Mouse (Mus musculus) limb, embryonic 11.5 days (tissue): Measurements from ENCODE around the gene Dyrk4. TPM values are rescaled to one million over a fixed set of nuclear protein-coding genes. Genes with fewer than 3 reads are reported as not detected.

Experiments
- ATAC-seq: fragments of 200-750 bp; cut with Nextera tagmentation; 2 replicates; pipeline ENCODE4 v1.8.0; 2017; ENCODE audit warnings: low read depth; ENCODE audit not compliant: insufficient number of reproducible peaks, low FRiP score, low TSS enrichment
- DNase-seq: peaks from one replicate; pipeline ENCODE4 v3.0.0-alpha.2; 2015; ENCODE audit warnings: low spot score
- H3K27ac ChIP-seq: fragments of 300-500 bp; sonication (generic); replicated peaks from 2 replicates; pipeline ENCODE4 v1.5.1; 2014; ENCODE audit warnings: low read depth, mild to moderate bottlenecking, low read length
- H3K27me3 ChIP-seq: fragments of 300-500 bp; sonication (generic); 2 replicates; pipeline ENCODE4 v1.6.1; 2014; ENCODE audit warnings: mild to moderate bottlenecking, low read length, mixed read lengths; ENCODE audit not compliant: control insufficient read depth, insufficient read depth
- H3K36me3 ChIP-seq: fragments of 300-500 bp; sonication (generic); 2 replicates; pipeline ENCODE4 v1.6.1; 2014; ENCODE audit warnings: mild to moderate bottlenecking, low read length, moderate library complexity, mixed read lengths; ENCODE audit not compliant: control insufficient read depth, insufficient read depth
- H3K4me1 ChIP-seq: fragments of 300-500 bp; sonication (generic); 2 replicates; pipeline ENCODE4 v1.6.1; 2014; ENCODE audit warnings: low read length, mixed read lengths; ENCODE audit not compliant: control insufficient read depth, insufficient read depth
- H3K4me2 ChIP-seq: fragments of 300-500 bp; sonication (generic); 2 replicates; pipeline ENCODE4 v1.6.1; 2014; ENCODE audit warnings: low read depth, mild to moderate bottlenecking, moderate library complexity; ENCODE audit not compliant: severe bottlenecking
- H3K4me3 ChIP-seq: fragments of 300-500 bp; sonication (generic); 2 replicates; pipeline ENCODE4 v1.5.1; 2014; ENCODE audit warnings: low read depth, low read length
- H3K9ac ChIP-seq: fragments of 300-500 bp; sonication (generic); 2 replicates; pipeline ENCODE4 v1.6.1; 2014; ENCODE audit warnings: mild to moderate bottlenecking, low read length
- H3K9me3 ChIP-seq: fragments of 300-500 bp; sonication (generic); 2 replicates; pipeline ENCODE4 v1.6.1; 2016; ENCODE audit warnings: low read length; ENCODE audit not compliant: control insufficient read depth
- WGBS: fragments of 180-500 bp; shearing (Covaris S2); extraction: QIAGEN DNeasy Blood & Tissue Kit; methylation state at CpG from one replicate; pipeline ENCODE4 v1.1.7; 2014; 5-methylcytosine and 5-hydroxymethylcytosine counted together
- polyA plus RNA-seq: library from polyadenylated mRNA; unstranded; fragments of >200 nt; fragmentation: Nextera tagmentation; extraction: Ambion mirVana; gene quantifications from 2 replicates; pipeline ENCODE4 v1.2.1, GENCODE M21; 2014

The Dyrk4 gene
- not detected in 2 replicates for polyA plus RNA-seq

DNA sequence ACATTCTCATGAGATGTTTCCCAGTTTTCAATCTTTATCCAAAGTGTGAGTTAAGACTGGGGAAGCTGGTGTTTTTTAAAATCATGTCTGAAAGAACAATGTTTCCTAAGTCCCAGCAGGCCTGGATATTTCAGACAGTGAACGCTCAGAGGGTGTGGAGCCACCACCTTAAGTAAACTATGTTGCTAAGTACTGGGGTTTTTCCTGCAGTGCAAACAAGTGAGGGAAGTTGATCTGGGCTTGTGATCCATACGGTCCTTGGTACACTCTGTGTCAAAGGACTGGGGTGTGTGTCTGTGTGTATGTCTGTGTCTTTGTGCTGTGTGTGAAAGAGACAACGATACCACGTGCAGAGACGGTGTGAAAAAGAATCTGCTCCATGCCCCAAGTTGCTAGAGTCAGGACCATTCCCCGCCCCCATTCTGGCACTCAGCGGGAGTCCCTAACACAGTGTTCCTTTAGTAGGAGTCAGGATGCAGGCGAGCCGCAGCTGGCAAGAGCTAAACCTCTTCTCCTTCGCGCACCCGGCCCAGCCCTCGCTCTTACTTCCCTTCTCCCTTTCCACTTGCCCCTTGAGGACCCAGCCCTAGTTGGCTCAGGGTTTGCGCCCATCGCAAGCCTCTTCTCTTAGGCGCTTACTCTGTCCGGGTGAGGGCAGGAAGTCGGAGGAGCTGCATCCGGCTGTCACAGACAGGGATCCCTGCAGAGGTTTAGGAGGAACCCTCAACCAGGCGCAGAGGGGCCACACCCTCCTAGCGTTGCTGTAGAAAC lies at the start of gene Dyrk4:
Dyrk4 (minus strand) TSS at position 729 of the 771 bp plus-strand sequence.
- WGBS, result 12% methylated on average over 21 of the region's 21 CpGs
- H3K36me3 ChIP-seq, result peaks cover 12% of the 10 kb centered on the region; the same call in 1 of the 2 replicates
- H3K27me3 ChIP-seq, result no peaks in the 10 kb centered on the region
- no peak for ATAC-seq
- peak within 1 kb of the TSS; percentile 38 for H3K4me2 ChIP-seq
- peak within 1 kb of the TSS; percentile 22 for H3K9ac ChIP-seq
- no peak within 1 kb of the TSS for H3K27ac ChIP-seq
- H3K4me1 ChIP-seq, result 0 out of 2 replicates have a peak, but pooled peaks cover 2% of the 10 kb centered on the region
- peak; percentile 26 for DNase-seq
- H3K9me3 ChIP-seq, result no peaks in the 10 kb centered on the region
- no peak within 1 kb of the TSS for H3K4me3 ChIP-seq

DNA sequence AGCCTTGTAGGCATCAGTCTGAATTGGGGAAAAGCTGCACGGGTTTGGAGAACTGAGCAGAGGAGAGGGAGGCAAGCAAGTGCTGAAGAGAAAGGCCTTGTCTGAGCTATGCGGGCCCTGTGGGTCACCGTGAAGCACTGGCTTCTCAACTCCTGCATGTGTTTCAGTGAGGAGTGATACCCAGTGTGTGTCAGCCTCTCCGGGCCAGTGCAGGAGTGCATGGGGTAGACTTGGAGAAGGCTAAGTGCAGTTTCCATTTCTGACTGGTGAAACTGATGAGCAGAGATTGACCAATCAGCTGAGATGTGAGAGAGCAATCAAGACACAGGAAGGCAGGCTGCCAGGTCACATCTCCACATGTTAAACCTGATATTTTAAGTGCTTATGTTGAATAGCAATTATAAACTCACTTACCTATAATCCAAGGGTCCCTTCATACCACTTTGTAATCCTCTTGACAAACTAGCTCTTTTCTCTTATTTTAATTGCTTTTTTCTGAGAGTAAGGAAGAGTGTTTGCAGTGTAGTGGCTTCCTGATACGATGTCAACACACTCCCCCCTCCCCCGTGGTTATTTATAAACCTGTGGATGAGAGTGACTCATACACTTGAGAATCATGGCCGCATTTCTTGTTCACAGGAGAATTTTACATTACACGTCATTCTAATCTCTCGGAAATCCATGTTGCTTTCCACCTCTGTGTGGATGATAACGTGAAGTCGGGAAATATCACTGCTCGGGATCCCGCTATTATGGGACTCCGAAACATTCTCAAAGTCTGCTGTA lies 44.8 kb upstream of the Dyrk4 start:
- H3K36me3 ChIP-seq, result no peaks in the 10 kb centered on the region
- H3K9ac ChIP-seq, result no peak overlapping the region
- H3K27me3 ChIP-seq, result no peaks in the 10 kb centered on the region
- ATAC-seq (no peak), DNase-seq (no peak)
- no peaks in the 10 kb centered on the region for H3K9me3 ChIP-seq
- no peak overlapping the region for H3K27ac ChIP-seq
- 92% methylated on average over 14 of the region's 14 CpGs for WGBS
- no peak overlapping the region for H3K4me2 ChIP-seq
- no peak overlapping the region for H3K4me3 ChIP-seq
- H3K4me1 ChIP-seq, result no peaks in the 10 kb centered on the region

DNA sequence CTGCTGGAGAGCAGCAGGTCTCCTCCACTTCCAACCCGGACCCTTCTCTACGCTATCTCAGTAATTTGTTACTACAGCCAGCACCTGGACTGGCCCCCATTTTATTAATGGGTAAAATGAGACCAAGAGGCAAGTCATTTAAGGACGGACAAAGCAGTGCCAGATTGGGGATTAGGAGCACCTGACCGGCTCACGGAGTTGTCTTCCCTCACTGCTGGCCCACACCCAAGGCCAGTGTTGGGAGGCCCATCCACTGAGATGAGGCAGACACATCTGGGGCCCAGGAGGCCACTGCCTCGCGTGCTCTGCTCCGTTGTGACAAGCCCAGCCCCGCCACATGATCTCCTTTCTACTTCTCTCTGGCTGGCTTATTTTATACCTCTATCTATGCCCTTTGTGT lies 41.8 kb upstream of the Dyrk4 start:
- no peaks in the 10 kb centered on the region for H3K36me3 ChIP-seq
- DNase-seq (no peak), ATAC-seq (no peak)
- H3K4me1 ChIP-seq, result no peaks in the 10 kb centered on the region
- no peak overlapping the region for H3K9ac ChIP-seq
- H3K27ac ChIP-seq, result no peak overlapping the region
- H3K4me3 ChIP-seq, result no peak overlapping the region
- no peaks in the 10 kb centered on the region for H3K27me3 ChIP-seq
- no peaks in the 10 kb centered on the region for H3K9me3 ChIP-seq
- WGBS, result 83% methylated on average over 9 of the region's 9 CpGs
- no peak overlapping the region for H3K4me2 ChIP-seq

DNA sequence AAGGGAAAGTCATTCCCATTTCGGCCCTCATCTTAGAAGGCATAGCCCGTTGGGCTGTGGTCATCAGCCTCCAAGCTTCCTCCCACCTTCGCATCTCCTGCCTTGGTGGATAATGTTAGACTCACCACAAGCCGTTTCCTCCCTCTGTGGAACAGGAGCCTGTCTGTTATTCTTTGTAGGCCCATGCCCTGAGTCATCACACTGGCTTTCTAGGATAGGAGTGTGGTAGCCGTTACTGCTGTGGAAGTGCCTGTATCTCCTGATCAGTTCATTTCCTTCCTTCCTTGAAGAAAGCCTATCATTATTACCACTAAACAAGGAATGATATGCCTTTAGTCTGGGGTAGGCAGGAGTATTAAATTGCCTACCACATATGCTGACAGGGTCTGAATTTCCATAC lies 41.1 kb upstream of the Dyrk4 start:
- no peak overlapping the region for H3K9ac ChIP-seq
- DNase-seq (no peak), ATAC-seq (no peak)
- no peaks in the 10 kb centered on the region for H3K9me3 ChIP-seq
- H3K4me1 ChIP-seq, result no peaks in the 10 kb centered on the region
- no peaks in the 10 kb centered on the region for H3K27me3 ChIP-seq
- H3K4me3 ChIP-seq, result no peak overlapping the region
- H3K27ac ChIP-seq, result no peak overlapping the region
- WGBS, result 89% methylated on average over 5 of the region's 5 CpGs
- H3K4me2 ChIP-seq, result no peak overlapping the region
- no peaks in the 10 kb centered on the region for H3K36me3 ChIP-seq

DNA sequence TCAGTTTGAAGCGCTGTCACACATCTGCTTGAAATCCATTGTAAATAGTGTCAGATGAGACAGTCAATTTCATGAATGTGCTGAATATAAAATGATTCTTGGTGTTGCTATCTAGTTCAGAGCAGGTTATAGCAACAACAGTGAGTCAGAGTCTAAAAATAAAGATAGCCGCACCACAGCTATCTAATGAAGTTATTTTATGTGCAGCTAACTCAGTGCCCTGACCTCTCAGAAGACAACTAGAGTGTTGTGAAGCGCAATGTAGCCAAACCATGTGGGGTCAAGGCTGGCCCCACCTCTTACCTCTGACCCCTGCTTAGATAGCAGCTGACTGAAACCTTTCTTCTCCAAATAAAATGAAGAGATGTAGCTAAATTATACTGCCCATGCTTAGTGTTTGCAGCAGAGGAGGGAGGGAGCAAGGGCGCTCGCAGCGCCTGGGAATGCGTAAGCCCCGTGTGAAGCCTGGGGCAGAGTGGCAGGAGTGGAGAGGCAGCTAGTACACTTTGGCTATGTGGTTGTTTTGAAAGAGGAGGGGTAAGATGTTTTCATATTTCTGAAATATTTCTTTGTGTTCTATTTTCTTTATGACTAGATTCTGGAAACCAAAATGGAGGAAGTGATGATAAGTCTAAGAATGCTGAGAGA lies 39.9 kb upstream of the Dyrk4 start:
- H3K27me3 ChIP-seq, result no peaks in the 10 kb centered on the region
- H3K4me1 ChIP-seq, result no peaks in the 10 kb centered on the region
- 87% methylated on average over 8 of the region's 8 CpGs for WGBS
- no peak overlapping the region for H3K27ac ChIP-seq
- H3K9ac ChIP-seq, result no peak overlapping the region
- no peaks in the 10 kb centered on the region for H3K36me3 ChIP-seq
- DNase-seq, result no peak
- no peak overlapping the region for H3K4me2 ChIP-seq
- ATAC-seq, result no peak
- no peaks in the 10 kb centered on the region for H3K9me3 ChIP-seq
- H3K4me3 ChIP-seq, result no peak overlapping the region

DNA sequence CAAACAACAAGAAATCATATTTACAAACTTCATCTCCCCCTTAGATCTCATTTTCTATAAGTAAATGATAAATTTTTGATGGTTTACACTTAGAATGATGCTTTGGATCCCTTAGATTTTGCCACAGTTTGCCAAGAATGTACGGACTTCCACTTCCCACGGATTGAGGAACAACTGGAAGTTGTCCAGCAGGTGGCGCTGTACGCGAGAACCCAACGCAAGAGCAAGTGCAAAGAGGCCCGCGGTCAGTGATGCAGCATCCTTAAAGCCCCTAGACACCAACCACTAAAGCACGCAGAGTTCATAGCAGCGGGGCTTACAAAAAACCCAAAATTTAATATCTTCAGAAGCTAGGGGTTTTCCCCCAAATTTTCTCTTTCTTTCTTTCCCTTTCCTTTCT lies 34.1 kb upstream of the Dyrk4 start:
- Histone ChIP-seq H3K27ac (no peak overlapping the region), H3K4me2 (no peak overlapping the region), H3K36me3 (no peaks in the 10 kb centered on the region), H3K9me3 (no peaks in the 10 kb centered on the region), H3K9ac (no peak overlapping the region), H3K4me1 (no peaks in the 10 kb centered on the region), H3K27me3 (no peaks in the 10 kb centered on the region), H3K4me3 (no peak overlapping the region)
- ATAC-seq, result no peak
- DNase-seq, result peak; percentile 92
- WGBS, result 15% methylated on average over 10 of the region's 10 CpGs

DNA sequence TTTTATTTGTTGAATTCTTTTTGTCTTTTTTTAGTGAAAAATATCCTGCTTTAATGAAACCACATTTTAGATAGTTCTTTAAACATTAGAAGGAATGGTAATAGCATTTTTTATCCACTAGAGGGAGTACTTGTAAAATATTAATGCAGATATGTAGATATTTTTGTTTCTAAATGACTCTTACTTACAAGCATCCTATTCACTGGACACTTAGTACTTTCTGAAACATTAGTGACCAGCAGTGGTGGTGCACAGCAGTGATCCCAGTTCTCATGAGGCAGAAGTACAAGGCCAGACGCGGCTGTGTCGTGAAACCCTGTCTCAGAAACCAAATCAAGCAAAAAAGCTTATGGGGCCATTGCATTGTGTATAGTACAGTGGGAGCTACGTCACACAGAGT lies 26.7 kb upstream of the Dyrk4 start:
- Histone ChIP-seq H3K36me3 (no peaks in the 10 kb centered on the region; the same call in 1 of the 2 replicates), H3K9me3 (no peaks in the 10 kb centered on the region), H3K27ac (no peak overlapping the region), H3K4me3 (no peak overlapping the region), H3K4me1 (no peaks in the 10 kb centered on the region), H3K4me2 (no peak overlapping the region), H3K27me3 (no peaks in the 10 kb centered on the region), H3K9ac (no peak overlapping the region)
- 93% methylated on average over 4 of the region's 4 CpGs for WGBS
- ATAC-seq, result no peak
- DNase-seq, result no peak

DNA sequence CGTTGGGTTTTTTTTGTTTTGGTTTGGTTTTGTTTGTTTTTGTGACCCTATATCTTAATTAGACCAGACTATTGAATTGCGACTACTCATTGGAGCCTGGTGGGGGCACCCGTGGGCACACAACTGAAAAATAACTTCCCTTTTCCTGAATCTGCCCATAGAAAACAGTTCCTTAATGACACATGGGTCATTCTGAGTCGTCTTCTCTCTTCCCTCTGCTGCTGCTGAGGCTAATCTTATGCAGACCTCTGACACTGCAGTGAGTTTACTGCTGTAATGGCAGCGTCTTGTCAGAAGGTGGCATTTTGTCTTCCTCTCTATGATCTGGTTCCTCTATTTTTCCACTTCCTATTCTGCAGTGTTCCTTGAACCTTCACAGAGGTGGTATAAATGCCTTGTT lies 18.8 kb upstream of the Dyrk4 start:
- no peak overlapping the region for H3K9ac ChIP-seq
- WGBS, result 5% methylated on average over 5 of the region's 5 CpGs

More for the DNA sequence above, 18.8 kb upstream of the Dyrk4 start:
- ATAC-seq (no peak), DNase-seq (peak; percentile 22)
- Histone ChIP-seq H3K4me3 (peak overlapping the region; percentile 74), H3K9me3 (no peaks in the 10 kb centered on the region), H3K27ac (no peak overlapping the region), H3K4me2 (peak overlapping the region; percentile 73), H3K4me1 (peaks cover 3% of the 10 kb centered on the region; the same call in 1 of the 2 replicates), H3K27me3 (no peaks in the 10 kb centered on the region), H3K36me3 (no peaks in the 10 kb centered on the region; the same call in 1 of the 2 replicates)
